Comparison of ENCODE assay signal across 8 mouse cellular contexts in genomic region chr3:103172615-103173014, GRCm38 (mm10). TPM values are rescaled to one million over a fixed set of nuclear protein-coding genes. Genes with fewer than 3 reads are reported as not detected.
DNase-seq lines count a peak whose midpoint lies in the region; ATAC-seq lines count a peak whose summit lies in the region.

No protein-coding gene starts in this region.

- no peak overlapping the region for H3K27ac ChIP-seq in heart, embryonic 13.5 days (replicated peaks)
- H3K27ac ChIP-seq in hindbrain, embryonic 14.5 days, result no peak overlapping the region
- H3K27ac ChIP-seq in midbrain, embryonic 12.5 days (replicated peaks), result no peak overlapping the region

- no peak for DNase-seq in heart, postnatal 4 days
- peak; percentile 80 for DNase-seq in MEL-GATA-1-ER (ENCODE audit: extremely low read depth, low read depth)
- DNase-seq in hindbrain, embryonic 14.5 days (ENCODE audit: low spot score), result no peak
- no peak for DNase-seq in layer of hippocampus, postnatal 14 days (ENCODE audit: low spot score in 2 of 2)
- no peak for DNase-seq in yolk sac, embryonic 10.5 days (ENCODE audit: low spot score)
- no peak for DNase-seq in adrenal gland, adult (ENCODE audit: inconsistent age in 2 of 2, low spot score in 1 of 2)

- peak overlapping the region; percentile 92 for H3K4me3 ChIP-seq in heart, embryonic 13.5 days
- peak overlapping the region; percentile 71 for H3K4me3 ChIP-seq in hindbrain, embryonic 14.5 days (replicated peaks; ENCODE audit: low read length)
- H3K4me3 ChIP-seq in midbrain, embryonic 12.5 days, result peak overlapping the region; percentile 77

- peaks cover 50% of the 10 kb centered on the region for H3K36me3 ChIP-seq in heart, embryonic 13.5 days
- peaks cover 43% of the 10 kb centered on the region for H3K36me3 ChIP-seq in hindbrain, embryonic 14.5 days (replicated peaks; ENCODE audit: control insufficient read depth, insufficient read depth)
- H3K36me3 ChIP-seq in midbrain, embryonic 12.5 days, result peaks cover 33% of the 10 kb centered on the region

- H3K9ac ChIP-seq in heart, embryonic 13.5 days, result peak overlapping the region; percentile 94
- peak overlapping the region; percentile 75 for H3K9ac ChIP-seq in hindbrain, embryonic 14.5 days
- peak overlapping the region; percentile 87 for H3K9ac ChIP-seq in midbrain, embryonic 12.5 days (replicated peaks)

- ATAC-seq in heart, embryonic 13.5 days (ENCODE audit: extremely low read depth, insufficient number of reproducible peaks, low FRiP score, low TSS enrichment), result no peak
- ATAC-seq in hindbrain, embryonic 14.5 days (ENCODE audit: low FRiP score), result no peak
- no peak for ATAC-seq in midbrain, embryonic 12.5 days (ENCODE audit: low FRiP score, low read depth)

- no peaks in the 10 kb centered on the region for H3K9me3 ChIP-seq in heart, embryonic 13.5 days
- H3K9me3 ChIP-seq in hindbrain, embryonic 14.5 days (ENCODE audit: control insufficient read depth, low read length), result no peaks in the 10 kb centered on the region
- no peaks in the 10 kb centered on the region for H3K9me3 ChIP-seq in midbrain, embryonic 12.5 days

- H3K4me2 ChIP-seq in heart, embryonic 13.5 days, result peak overlapping the region; percentile 90
- H3K4me2 ChIP-seq in hindbrain, embryonic 14.5 days (replicated peaks), result peak overlapping the region; percentile 75
- peak overlapping the region; percentile 78 for H3K4me2 ChIP-seq in midbrain, embryonic 12.5 days (replicated peaks)

- H3K27me3 ChIP-seq in heart, embryonic 13.5 days (replicated peaks), result no peaks in the 10 kb centered on the region
- H3K27me3 ChIP-seq in hindbrain, embryonic 14.5 days (ENCODE audit: control insufficient read depth, insufficient read depth, low read length), result no peaks in the 10 kb centered on the region
- no peaks in the 10 kb centered on the region for H3K27me3 ChIP-seq in midbrain, embryonic 12.5 days

- WGBS in heart, embryonic 13.5 days, result 57% methylated on average over 5 of the region's 5 CpGs
- 67% methylated on average over 5 of the region's 5 CpGs for WGBS in hindbrain, embryonic 14.5 days
- WGBS in midbrain, embryonic 12.5 days, result 54% methylated on average over 5 of the region's 5 CpGs

- peaks cover 17% of the 10 kb centered on the region for H3K4me1 ChIP-seq in heart, embryonic 13.5 days
- peaks cover 8% of the 10 kb centered on the region; the same call in 1 of the 2 replicates for H3K4me1 ChIP-seq in hindbrain, embryonic 14.5 days (replicated peaks; ENCODE audit: control insufficient read depth, insufficient read depth, low read length)
- peaks cover 12% of the 10 kb centered on the region for H3K4me1 ChIP-seq in midbrain, embryonic 12.5 days

RNA-seq across cellular contexts. Expression of gene Bcas2, which starts 1.2 kb away (rescaled TPM):
- 121 and 139 TPM in 2 replicates for polyA plus RNA-seq in heart, embryonic 13.5 days (2015; fragmentation: Nextera tagmentation; extraction: Ambion mirVana)
- 10 to 100 TPM; 62.0 to 67.9 TPM for total RNA-seq in heart, postnatal 4 days (2021)
- 184 and 190 TPM in 2 replicates for polyA plus RNA-seq in hindbrain, embryonic 14.5 days (2014; fragmentation: Nextera tagmentation; extraction: Ambion mirVana)
- polyA plus RNA-seq in midbrain, embryonic 12.5 days (2016; fragmentation: Nextera tagmentation; extraction: Ambion mirVana), result 228 and 240 TPM in 2 replicates
- total RNA-seq in layer of hippocampus, postnatal 14 days (2021), result 10 to 100 TPM; 62.0 to 62.9 TPM
